Mouse (Mus musculus) ES-Bruce4 (cell line): ENCODE data around the gene Pagr1a. TPM values are rescaled to one million over a fixed set of nuclear protein-coding genes. Genes with fewer than 3 reads are reported as not detected.

Experiments used
- H3K27ac ChIP-seq: 2 replicates; pipeline ENCODE4 v1.5.1; 2012; ENCODE audit warnings: low read length, inconsistent platforms; ENCODE audit not compliant: insufficient read depth
- H3K27me3 ChIP-seq: 2 replicates; pipeline ENCODE4 v1.6.1; 2012; ENCODE audit warnings: mild to moderate bottlenecking, low read length, inconsistent platforms; ENCODE audit not compliant: control insufficient read depth, poor library complexity, insufficient read depth, severe bottlenecking
- H3K36me3 ChIP-seq: 2 replicates; pipeline ENCODE4 v1.6.1; 2012; ENCODE audit warnings: inconsistent platforms, mild to moderate bottlenecking, low read length, moderate library complexity; ENCODE audit not compliant: control insufficient read depth, poor library complexity, insufficient read depth, severe bottlenecking
- H3K4me1 ChIP-seq: one replicate; pipeline ENCODE4 v1.8.1; 2011; ENCODE audit warnings: low read length; ENCODE audit not compliant: control insufficient read depth, insufficient read depth
- H3K4me3 ChIP-seq: 2 replicates; pipeline ENCODE4 v1.5.1; 2011; ENCODE audit warnings: low read depth, mild to moderate bottlenecking, low read length
- H3K9ac ChIP-seq: 2 replicates; pipeline ENCODE4 v1.6.1; 2012; ENCODE audit warnings: low read depth, mild to moderate bottlenecking, inconsistent platforms; ENCODE audit not compliant: poor library complexity, severe bottlenecking
- H3K9me3 ChIP-seq: replicated peaks from 2 replicates; pipeline ENCODE4 v1.6.1; 2012; ENCODE audit warnings: mild to moderate bottlenecking, low read length, inconsistent platforms; ENCODE audit not compliant: control insufficient read depth, poor library complexity, insufficient read depth, severe bottlenecking
- CTCF ChIP-seq: IDR thresholded peaks from one replicate; pipeline ENCODE4 v1.8.1; 2011; ENCODE audit warnings: low read depth, low read length
- EP300 ChIP-seq: IDR thresholded peaks from 2 replicates; pipeline ENCODE4 v1.6.1; 2011; ENCODE audit warnings: low read depth, low read length; ENCODE audit not compliant: insufficient read depth
- POLR2A ChIP-seq: IDR thresholded peaks from one replicate; pipeline ENCODE4 v1.8.1; 2011; ENCODE audit warnings: low read length; ENCODE audit not compliant: insufficient read depth
- polyA plus RNA-seq: library from polyadenylated mRNA; stranded (reverse); fragments of >200 nt; gene quantifications from 2 replicates; pipeline ENCODE4 v1.2.4, GENCODE M21; 2011; ENCODE audit warnings: low read depth; ENCODE audit not compliant: missing spikeins, insufficient read depth, insufficient read length

Gene Pagr1a
- polyA plus RNA-seq, 1 experiment: 27.9 TPM

GRCm38 (mm10) chr7:127021563-127022527, 4.7 kb upstream of the Pagr1a start:
- H3K27ac ChIP-seq: peak overlapping the region; percentile 37
- H3K9me3 ChIP-seq: no peaks in the 10 kb centered on the region
- TF ChIP-seq EP300: no peak
- no peak for TF ChIP-seq POLR2A
- no peak for TF ChIP-seq CTCF
- peak overlapping the region; percentile 57 for H3K9ac ChIP-seq
- peak overlapping the region; percentile 64 for H3K4me3 ChIP-seq
- no peaks in the 10 kb centered on the region for H3K27me3 ChIP-seq
- H3K36me3 ChIP-seq: peaks cover 24% of the 10 kb centered on the region
- no peaks in the 10 kb centered on the region for H3K4me1 ChIP-seq

- no peaks in the 10 kb centered on the region for H3K9me3 ChIP-seq
- peak within 1 kb of the TSS; percentile 57 for H3K9ac ChIP-seq
- H3K4me3 ChIP-seq: peak within 1 kb of the TSS; percentile 64
- peaks cover 24% of the 10 kb centered on the region for H3K36me3 ChIP-seq
- no peak for TF ChIP-seq EP300
- no peak for TF ChIP-seq POLR2A
- peak within 1 kb of the TSS; percentile 6 for H3K27ac ChIP-seq
- no peaks in the 10 kb centered on the region for H3K27me3 ChIP-seq
- no peaks in the 10 kb centered on the region for H3K4me1 ChIP-seq
These were observed 3.9 kb upstream of the Pagr1a start, which contains the start of the genes Gm42742 and Prrt2 for GRCm38 (mm10) chr7:127020901-127021562. Gene Gm42742, minus strand, starts transcription at chr7:127021097. Gene Prrt2, minus strand, starts transcription at chr7:127021211.

GRCm38 (mm10) chr7:127020491-127020890, 3.3 kb upstream of the Pagr1a start:
- Histone ChIP-seq H3K4me3 (peak overlapping the region; percentile 64), H3K27me3 (no peaks in the 10 kb centered on the region), H3K4me1 (no peaks in the 10 kb centered on the region)

GRCm38 (mm10) chr7:127020031-127020430, 2.9 kb upstream of the Pagr1a start:
- Histone ChIP-seq H3K9ac (no peak overlapping the region; the same call in 1 of the 2 replicates), H3K9me3 (no peaks in the 10 kb centered on the region), H3K36me3 (peaks cover 29% of the 10 kb centered on the region), H3K27me3 (no peaks in the 10 kb centered on the region), H3K4me3 (no peak overlapping the region), H3K27ac (no peak overlapping the region), H3K4me1 (no peaks in the 10 kb centered on the region)
- TF ChIP-seq EP300 (no peak), CTCF (no peak), POLR2A (no peak)

More at GRCm38 (mm10) chr7:127020491-127020890, 3.3 kb upstream of the Pagr1a start:
- Histone ChIP-seq H3K27ac (no peak overlapping the region), H3K36me3 (peaks cover 26% of the 10 kb centered on the region), H3K9me3 (no peaks in the 10 kb centered on the region), H3K9ac (peak overlapping the region; percentile 57)
- TF ChIP-seq EP300: no peak
- no peak for TF ChIP-seq CTCF
- no peak for TF ChIP-seq POLR2A

- no peak overlapping the region for H3K4me3 ChIP-seq
- H3K9ac ChIP-seq: no peak overlapping the region
- no peaks in the 10 kb centered on the region for H3K4me1 ChIP-seq
- no peak overlapping the region for H3K27ac ChIP-seq
- no peaks in the 10 kb centered on the region for H3K27me3 ChIP-seq
- no peaks in the 10 kb centered on the region for H3K9me3 ChIP-seq
- peaks cover 29% of the 10 kb centered on the region for H3K36me3 ChIP-seq
- TF ChIP-seq POLR2A (no peak), CTCF (no peak), EP300 (no peak)
These were observed 2.3 kb upstream of the Pagr1a start for GRCm38 (mm10) chr7:127019306-127019960.
